ENCODE assay signal across 16 mouse cellular contexts in the genomic region with DNA sequence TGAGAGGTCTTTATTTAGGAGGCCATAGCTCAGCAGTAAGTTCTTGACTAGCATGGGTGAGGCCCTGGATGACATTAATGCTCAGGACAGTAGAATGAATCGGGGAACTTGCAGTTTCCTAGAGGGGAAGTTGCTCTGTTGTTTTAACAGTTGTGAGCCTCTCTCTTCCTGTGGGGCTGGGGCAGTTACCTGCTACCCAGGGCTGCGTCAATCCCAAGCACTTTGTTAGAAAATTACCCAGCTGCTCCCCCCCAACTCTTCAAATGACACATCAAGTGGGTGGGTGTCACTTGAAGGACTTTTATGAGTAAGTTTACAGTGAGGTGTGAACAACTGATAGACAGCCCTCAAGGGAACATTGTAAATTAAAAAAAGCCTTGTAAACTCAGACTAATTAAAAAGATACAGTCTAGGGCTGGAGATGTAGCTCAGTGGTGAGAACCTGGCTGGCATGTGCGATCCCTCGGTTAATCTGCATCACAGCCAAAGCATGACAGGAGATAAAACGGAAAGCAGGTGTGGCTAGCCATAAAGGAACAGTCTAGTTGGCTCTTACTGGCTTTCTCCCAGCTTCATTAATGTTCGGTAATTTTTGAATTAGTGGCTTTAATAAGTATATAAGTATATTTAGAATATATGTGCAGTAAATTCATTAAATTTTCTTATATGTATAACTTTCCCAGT. TPM values are rescaled to one million over a fixed set of nuclear protein-coding genes. Genes with fewer than 3 reads are reported as not detected.
DNase-seq lines count a peak whose midpoint lies in the region; ATAC-seq and TF ChIP-seq lines count a peak whose summit lies in the region.
"Had no signal": no experiment of that assay in that cellular context is flagged by ENCODE, and none has a peak within 500 bp of the region (broad histone marks: within the 10 kb centered on the region; RNA-seq: fewer than 3 reads in every experiment).

No protein-coding gene starts in this region.

- TF ChIP-seq POLR2A in heart, adult 2 months (IDR thresholded peaks at IDR 0.05; ENCODE audit: insufficient read depth, low read depth, low read length): no peak

- no peaks in the 10 kb centered on the region for H3K27me3 ChIP-seq in heart, adult 2 months (ENCODE audit: control insufficient read depth, insufficient read depth, low read length)
- H3K27me3 ChIP-seq in splenic B cell, adult 2 months (ENCODE audit: control insufficient read depth, insufficient read depth, low read length, poor library complexity, severe bottlenecking): no peaks in the 10 kb centered on the region
- H3K27me3 ChIP-seq in midbrain, embryonic 13.5 days: no peaks in the 10 kb centered on the region
- H3K27me3 ChIP-seq: megakaryocyte, embryonic 14.5 days; neural tube, embryonic 12.5 days; stomach, embryonic 15.5 days had no signal

- ATAC-seq in CD4-positive, CD25-positive, alpha-beta regulatory T cell, adult 4 months: peak; percentile 67
- ATAC-seq in granulocyte monocyte progenitor cell, adult 5-6 weeks (replicated peaks; ENCODE audit: poor library complexity, severe bottlenecking): peak; percentile 59
- ATAC-seq in midbrain, embryonic 13.5 days: no peak
- ATAC-seq: hindbrain, postnatal 0 days had no signal

- 48% methylated on average over 6 of the region's 6 CpGs for WGBS in heart, adult 2 months
- 87% methylated on average over 6 of the region's 6 CpGs for WGBS in midbrain, embryonic 13.5 days

- no peak overlapping the region for H3K4me3 ChIP-seq in heart, adult 2 months
- no peak overlapping the region for H3K4me3 ChIP-seq in midbrain, embryonic 13.5 days (replicated peaks)
- H3K4me3 ChIP-seq: megakaryocyte, embryonic 14.5 days; neural tube, embryonic 12.5 days; stomach, embryonic 15.5 days had no signal

- no peak overlapping the region for H3K27ac ChIP-seq in heart, adult 2 months
- no peak overlapping the region for H3K27ac ChIP-seq in midbrain, embryonic 13.5 days
- H3K27ac ChIP-seq: hindbrain, postnatal 0 days; neural tube, embryonic 12.5 days; stomach, embryonic 15.5 days had no signal

- no peak overlapping the region for H3K4me2 ChIP-seq in midbrain, embryonic 13.5 days (replicated peaks)
- H3K4me2 ChIP-seq: neural tube, embryonic 12.5 days; stomach, embryonic 15.5 days had no signal

- no peak for TF ChIP-seq EP300 in heart, adult 2 months (IDR thresholded peaks at IDR 0.05; ENCODE audit: insufficient read depth, low read depth, low read length)

- H3K4me1 ChIP-seq in heart, adult 2 months (ENCODE audit: control insufficient read depth, insufficient read depth, low read length): peaks cover 12% of the 10 kb centered on the region
- H3K4me1 ChIP-seq in midbrain, embryonic 13.5 days (replicated peaks): no peaks in the 10 kb centered on the region
- H3K4me1 ChIP-seq: neural tube, embryonic 12.5 days; stomach, embryonic 15.5 days had no signal

- DNase-seq in heart, adult 11 months: peak; percentile 93
- no peak for DNase-seq in heart, adult 2 months
- DNase-seq in splenic B cell, adult 2 months (ENCODE audit: low read depth, low spot score): peak; percentile 56
- DNase-seq in right cerebral cortex, postnatal 14 days: no peak
- DNase-seq in layer of hippocampus, postnatal 25 days (ENCODE audit: extremely low spot score in 1 of 2, low spot score in 1 of 2): no peak
- DNase-seq: adrenal gland, postnatal 14 days; cerebellum, adult 11 months; kidney, postnatal 4 days; right cerebral cortex, adult 18-20 months had no signal

- no peak for TF ChIP-seq CTCF in heart, adult 2 months (IDR thresholded peaks at IDR 0.05)

- H3K79me2 ChIP-seq in heart, adult 2 months (replicated peaks; ENCODE audit: control insufficient read depth, insufficient read depth, low read length): peaks cover 7% of the 10 kb centered on the region

- H3K36me3 ChIP-seq in heart, adult 2 months (ENCODE audit: control insufficient read depth, insufficient read depth, low read length): peaks cover 12% of the 10 kb centered on the region
- H3K36me3 ChIP-seq in splenic B cell, adult 2 months (ENCODE audit: control insufficient read depth, insufficient read depth, low read length, poor library complexity, severe bottlenecking): no peaks in the 10 kb centered on the region
- no peaks in the 10 kb centered on the region for H3K36me3 ChIP-seq in midbrain, embryonic 13.5 days
- H3K36me3 ChIP-seq: neural tube, embryonic 12.5 days; stomach, embryonic 15.5 days had no signal

- intact Hi-C loops in heart, adult 2 months (cut with DNase I): no loop called here

- no peaks in the 10 kb centered on the region for H3K9me3 ChIP-seq in midbrain, embryonic 13.5 days
- H3K9me3 ChIP-seq: megakaryocyte, embryonic 14.5 days; neural tube, embryonic 12.5 days; stomach, embryonic 15.5 days had no signal

- H3K9ac ChIP-seq in heart, adult 2 months (ENCODE audit: low read depth, low read length): no peak overlapping the region
- H3K9ac ChIP-seq in midbrain, embryonic 13.5 days (replicated peaks): no peak overlapping the region
- H3K9ac ChIP-seq: neural tube, embryonic 12.5 days; stomach, embryonic 15.5 days had no signal

RNA-seq across cellular contexts. Expression of a gene that starts 10.4 kb away (rescaled TPM):
- total RNA-seq in heart, adult 2 months (2021): 10 to 100 TPM; 22.3 to 23.7 TPM
- 6.4 and 17.1 TPM in 2 replicates for polyA plus RNA-seq in heart, adult 2 months (2012; rRNA removed)
- 10 to 100 TPM; 17.0 to 23.0 TPM for polyA plus RNA-seq in CD4-positive, CD25-positive, alpha-beta regulatory T cell, adult 4 months (2017; shearing (Covaris generic))
- 33.4 and 35.0 TPM in 2 replicates for total RNA-seq in granulocyte monocyte progenitor cell, adult 5-6 weeks (2014; fragmentation: Nextera tagmentation)
- total RNA-seq in granulocyte monocyte progenitor cell, adult 5-6 weeks (2017): 19.0 and 22.0 TPM in 2 replicates
- 10 to 100 TPM; 36.6 to 37.8 TPM for total RNA-seq in layer of hippocampus, postnatal 25 days (2021)
- polyA plus RNA-seq in midbrain, embryonic 13.5 days (2015; fragmentation: Nextera tagmentation; extraction: Ambion mirVana): 13.0 and 13.1 TPM in 2 replicates

Comparison
In these comparisons a context has a peak if more than half of its experiments do, and no peak if none do; other contexts are left out.
1. DNase-seq: peak in heart, adult 11 months (single experiment) and splenic B cell, adult 2 months (single experiment); none in heart, adult 2 months (0 of 2), right cerebral cortex, postnatal 14 days (single experiment) and layer of hippocampus, postnatal 25 days (0 of 2).